Mouse (Mus musculus) c-Kit-positive CD71-positive TER-119-positive erythroid progenitor cells, embryonic 14.5 days (primary cell): Measurements from ENCODE around the gene Sigmar1.
"Not testable (repeated sequence)": the region's sequence is repeated elsewhere in the genome, so short reads cannot be mapped to it uniquely, and the experiment has no call there.

ENCODE experiments used
- DNase-seq: peaks from one replicate; pipeline ENCODE4 v3.0.0-alpha.2; 2013; ENCODE audit warnings: low spot score

Sigmar1 gene

DNA sequence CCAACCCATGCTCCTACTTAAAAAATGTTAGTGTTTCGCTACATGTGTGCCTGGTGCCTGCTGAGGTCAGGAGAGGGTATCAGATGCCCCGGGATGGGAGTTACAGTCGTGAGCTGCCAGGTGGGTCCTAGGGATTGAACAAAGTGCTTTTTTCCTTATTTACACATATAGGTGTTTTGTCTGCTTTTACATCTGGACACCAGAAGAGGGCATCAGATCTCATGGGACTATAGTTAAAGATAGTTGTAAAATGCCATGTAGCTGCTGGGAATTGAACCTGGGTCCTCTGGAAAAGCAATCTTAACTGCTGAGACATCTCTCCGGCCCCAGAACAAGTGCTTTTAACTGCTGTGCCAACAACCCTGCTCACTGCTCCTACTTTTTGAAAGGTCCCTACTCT, 45.7 kb downstream of the Sigmar1 start:
- no peak for DNase-seq

DNA sequence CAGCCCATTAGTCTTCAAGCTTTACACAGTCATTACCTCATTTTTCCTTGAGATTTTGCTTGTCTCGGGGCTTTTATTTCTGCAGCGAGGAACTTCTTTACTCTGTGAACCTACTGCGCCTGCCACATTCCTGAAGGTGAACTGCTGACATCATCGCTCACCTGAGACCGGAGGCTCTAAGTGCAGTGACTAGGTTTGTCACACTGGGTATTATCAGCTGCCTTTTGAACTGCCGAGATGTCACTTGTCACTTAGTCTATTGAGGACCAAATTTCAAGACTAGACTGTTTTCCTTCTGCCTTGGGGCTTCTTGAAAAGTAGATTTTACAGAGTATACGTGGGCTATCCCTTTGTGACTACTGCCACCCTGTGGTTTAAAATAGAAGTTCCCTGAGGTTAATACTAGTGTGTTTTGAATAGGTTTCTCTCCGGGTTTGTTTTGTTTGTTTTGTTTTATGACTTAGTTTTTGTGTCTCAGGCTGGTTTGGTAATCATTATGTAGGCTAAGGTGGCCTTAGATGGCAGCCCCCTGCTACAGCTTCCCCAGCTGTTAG, 47.7 kb downstream of the Sigmar1 start:
- peak; percentile 49 for DNase-seq

DNA sequence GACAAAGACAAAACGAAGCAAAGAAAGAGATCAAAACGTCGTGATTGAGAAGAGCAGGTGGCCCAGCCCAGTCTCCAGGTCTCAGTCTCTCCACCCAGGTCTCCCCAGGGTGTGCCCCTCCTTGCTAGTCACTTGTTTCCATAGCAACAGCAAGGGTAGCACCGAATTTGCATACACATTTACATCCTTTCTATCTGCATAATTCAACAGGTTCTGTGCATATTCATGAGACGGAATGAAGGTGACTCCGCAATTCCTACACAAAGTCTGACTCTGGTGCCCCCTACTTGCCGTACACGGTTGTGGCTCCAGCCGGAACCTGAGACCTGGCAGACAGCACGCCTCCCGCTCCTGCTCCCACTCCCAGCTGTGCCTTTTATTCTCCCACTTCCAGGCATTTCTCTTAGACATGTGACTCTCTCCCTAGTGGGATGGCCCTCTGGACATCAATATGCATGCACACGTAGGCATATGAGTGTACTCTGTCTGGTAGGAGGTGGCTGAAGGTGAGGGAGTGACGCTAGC, 48.9 kb downstream of the Sigmar1 start:
- peak; percentile 42 for DNase-seq

DNA sequence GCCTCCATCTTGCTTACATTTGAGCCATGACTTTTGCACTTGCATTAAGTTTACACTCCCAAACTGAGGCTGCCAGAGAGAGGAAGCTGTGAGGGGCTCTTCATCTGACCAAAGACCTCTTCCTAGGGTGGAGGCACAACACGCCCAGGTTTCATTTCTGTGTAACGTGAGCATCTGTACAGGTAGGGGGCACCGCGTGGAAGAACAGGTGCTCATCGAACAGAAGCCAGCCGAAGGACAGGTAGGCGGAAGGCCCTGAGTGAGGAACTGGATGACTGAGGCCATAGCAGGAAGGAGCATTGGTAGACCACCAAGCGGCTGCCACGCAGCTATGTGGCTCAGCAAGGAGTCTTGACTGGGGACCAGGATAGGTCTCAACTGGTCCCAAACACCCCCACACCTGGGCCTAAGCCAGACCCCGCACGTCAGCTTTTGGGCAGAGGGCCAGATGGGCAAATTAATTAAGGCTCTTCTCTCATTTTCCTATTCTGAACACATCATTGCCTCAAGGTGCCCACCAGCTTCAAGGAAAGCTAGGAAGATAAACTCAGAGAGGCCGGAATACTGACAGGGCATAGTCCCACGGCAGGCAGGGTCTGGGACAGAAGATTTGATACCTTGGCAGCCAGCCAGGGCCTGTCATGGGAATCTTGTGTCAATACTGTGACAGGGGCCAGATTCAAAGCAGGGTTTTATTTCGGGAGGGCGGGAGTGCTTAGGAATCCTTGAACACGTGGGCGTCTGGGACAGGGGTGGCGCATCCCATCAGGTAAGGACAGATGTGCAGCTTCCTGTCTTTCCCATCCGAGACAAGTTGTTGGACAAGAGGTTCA, 49.8 kb downstream of the Sigmar1 start:
- DNase-seq = no peak

DNA sequence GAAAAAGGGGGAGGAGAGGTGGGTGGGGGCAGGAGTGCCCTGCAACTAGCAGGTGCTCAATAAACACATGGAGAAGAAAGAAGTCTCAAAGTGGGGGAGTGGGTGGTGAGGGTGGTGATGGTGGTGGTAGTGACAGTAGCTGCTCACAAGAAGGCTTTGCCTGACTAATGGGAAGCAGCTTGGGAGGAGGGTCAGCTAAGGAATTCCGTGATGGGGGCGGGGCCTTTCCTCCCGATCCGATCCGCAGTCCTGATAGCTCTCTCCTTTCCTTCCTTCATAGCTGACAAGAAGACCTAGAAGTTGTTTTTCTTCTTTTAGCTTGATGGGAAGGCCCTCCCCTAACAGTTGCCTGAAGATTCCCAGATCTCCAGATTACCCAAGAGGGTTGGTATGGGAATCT, 51.3 kb downstream of the Sigmar1 start:
- DNase-seq = no peak

DNA sequence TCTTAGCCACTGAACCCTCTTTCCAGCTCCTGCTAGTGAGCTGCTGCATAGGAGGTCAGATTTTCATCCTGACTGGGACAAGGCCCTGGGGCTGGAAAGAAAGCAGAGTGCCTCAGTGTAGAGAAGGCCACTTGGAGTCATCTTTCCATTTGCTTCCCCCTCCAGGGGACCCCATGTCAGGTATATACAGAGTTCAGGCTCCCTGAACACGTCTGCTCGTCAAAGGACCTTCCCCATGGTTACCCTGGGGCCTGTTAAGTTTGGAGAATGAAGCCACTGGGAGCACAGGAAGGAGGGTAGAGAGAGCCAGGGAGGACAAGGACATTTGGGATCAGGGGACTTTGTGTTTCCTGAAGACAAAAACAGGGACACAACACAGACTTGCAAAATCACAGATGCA, 53.7 kb downstream of the Sigmar1 start:
- DNase-seq = not testable (repeated sequence)

DNA sequence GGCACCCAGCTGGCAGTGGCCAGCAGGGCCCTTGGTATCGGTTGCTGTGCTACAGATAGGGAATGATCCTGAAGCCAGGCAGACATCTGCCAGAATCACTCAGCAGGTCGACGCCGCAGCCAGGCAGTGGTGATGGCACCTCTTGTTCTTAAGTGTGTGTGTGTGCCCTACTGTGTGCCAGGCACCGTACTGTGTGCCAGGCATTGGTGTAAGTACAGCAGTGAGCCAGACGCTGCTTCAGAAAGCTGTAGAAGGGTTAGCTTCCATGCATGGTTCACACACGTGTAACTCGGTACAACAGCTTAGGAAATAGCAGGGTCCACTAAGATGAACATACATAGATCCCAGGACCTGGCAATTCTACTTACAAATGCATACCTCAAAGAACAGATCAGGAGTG, 55.7 kb downstream of the Sigmar1 start:
- not testable (repeated sequence) for DNase-seq

DNA sequence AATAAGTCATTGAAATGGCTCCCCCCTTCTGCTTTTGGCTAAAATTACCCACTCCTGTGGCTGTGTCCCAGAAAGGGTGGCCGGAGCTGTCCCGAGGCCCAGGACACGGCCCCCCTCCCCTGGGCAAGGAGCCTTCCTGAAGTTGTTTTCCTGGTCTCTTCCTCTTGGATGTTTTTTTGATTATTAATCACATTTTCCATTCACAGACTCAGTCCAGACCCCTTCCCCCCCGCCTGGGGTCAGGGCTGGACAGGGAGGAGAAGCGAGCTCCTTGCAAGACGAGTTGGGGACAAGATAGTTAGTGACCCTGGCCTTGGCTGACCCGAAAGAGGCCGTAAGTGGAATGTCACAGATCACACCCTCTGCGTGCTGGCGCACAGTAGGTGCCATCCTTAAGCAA, 56.2 kb downstream of the Sigmar1 start, which contains the start of gene Il11ra1:
Il11ra1 (plus strand) TSS at position 207 of the 400 bp plus-strand sequence.
- DNase-seq = not testable (repeated sequence)

DNA sequence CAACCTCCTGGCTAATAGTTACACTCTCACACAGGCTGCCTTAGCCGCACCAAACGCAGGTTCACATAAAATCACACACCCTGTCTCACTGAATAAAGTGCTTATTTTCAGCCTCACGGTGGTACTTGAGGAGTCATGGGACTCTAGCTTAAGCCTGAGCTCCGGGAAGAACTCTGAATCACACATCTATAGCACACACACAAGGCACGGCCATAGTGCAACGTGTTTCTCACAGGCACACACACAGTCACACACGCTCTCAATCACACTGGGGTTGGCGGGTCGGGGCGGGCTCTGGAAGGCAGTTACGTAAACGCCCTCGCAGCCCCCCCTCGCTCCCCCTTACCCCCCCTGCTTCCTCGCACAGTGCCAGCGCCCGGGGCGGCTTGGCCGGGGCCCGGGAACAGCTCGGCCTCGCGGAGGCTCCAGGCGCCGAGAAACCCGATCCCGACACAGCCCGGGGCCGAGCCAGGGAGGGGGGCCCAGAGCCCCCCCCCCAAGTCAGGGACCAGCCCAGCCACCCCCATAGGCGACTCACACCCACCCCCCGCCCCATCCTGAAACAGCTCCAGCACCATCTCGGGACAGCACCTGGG, 57.4 kb downstream of the Sigmar1 start:
- not testable (repeated sequence) for DNase-seq

DNA sequence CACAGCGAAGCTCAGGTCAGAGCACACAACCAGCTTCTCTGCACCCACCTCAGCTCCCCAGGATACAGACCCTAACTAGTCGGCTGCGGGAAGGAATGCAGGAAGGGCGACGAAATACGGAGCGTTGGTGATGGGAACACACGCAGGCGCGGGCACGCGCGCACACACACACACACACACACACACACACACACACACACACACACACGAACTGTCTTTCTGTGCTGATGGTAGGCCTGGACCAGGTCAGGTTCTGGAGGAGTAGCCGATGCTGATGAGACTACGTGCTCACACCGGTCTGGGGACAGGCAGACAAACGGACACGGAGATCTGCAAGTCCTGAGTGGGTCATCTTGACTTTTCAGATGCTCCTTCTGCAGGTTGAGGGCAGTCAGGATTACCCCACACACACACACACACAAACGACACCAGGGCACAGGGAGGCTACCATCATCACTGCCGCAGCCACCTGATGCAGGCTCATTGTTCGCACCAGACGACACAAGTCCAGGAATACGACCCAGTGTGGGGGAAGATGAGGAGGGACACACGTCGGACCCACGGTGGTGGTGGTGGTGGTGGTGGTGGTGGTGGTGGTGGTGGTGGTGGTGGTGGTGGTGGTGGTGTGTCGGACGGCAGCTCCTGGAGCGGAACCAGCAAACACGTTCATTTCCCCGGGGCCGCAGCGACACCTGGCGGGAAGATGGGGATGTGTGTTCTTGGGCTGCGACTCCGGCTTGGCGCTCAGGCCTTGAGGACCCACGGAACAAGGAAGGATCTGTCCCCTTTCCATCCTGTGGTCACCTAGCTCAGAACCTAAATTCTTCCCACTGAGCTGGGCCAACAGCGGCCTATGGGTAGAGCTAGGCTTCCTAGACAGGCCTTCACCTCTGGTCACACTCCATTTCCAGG, 58.8 kb downstream of the Sigmar1 start, which contains the start of gene Cntfr:
Cntfr (minus strand) TSS at position 160 of the 912 bp plus-strand sequence.
- DNase-seq = peak; percentile 48

DNA sequence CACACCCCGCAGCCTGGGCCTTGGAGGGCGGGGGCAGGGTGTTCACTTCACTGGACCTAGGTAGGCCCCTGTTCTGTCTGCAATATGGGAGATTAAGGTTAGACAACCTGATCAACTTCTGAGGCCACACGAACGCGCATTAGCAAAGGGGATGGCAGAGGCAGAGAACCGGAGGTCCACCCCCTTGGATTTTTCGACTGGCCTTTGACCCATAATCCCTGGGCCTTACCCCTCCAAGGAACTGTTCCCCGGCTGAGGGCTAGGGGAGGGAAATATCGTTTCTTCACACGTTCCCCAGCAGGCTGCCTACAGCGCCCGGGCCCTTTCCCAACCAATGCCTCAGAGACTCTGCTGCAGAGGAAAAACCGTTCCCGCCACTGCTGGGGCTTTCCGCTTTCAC, 59.5 kb downstream of the Sigmar1 start:
- not testable (repeated sequence) for DNase-seq

DNA sequence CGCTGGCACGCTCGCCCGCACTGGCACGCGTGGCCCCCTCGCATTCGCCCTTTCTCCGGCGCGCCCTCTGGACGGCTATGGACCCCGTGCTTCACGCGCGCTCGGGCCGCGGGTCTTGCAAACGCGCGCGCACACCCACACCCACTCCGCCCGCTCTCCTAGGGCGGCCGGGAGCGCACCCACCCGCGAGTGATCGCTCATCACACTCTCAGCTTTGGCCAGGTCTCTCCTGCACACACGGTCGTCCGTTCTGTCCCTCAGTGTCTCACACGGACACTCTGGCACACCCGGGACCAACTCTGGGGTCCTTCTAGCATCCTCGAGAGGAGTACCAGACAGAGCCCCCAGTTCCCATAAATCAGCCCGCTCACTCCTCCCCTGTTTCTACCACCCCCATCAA, 60.2 kb downstream of the Sigmar1 start:
- DNase-seq = not testable (repeated sequence)

DNA sequence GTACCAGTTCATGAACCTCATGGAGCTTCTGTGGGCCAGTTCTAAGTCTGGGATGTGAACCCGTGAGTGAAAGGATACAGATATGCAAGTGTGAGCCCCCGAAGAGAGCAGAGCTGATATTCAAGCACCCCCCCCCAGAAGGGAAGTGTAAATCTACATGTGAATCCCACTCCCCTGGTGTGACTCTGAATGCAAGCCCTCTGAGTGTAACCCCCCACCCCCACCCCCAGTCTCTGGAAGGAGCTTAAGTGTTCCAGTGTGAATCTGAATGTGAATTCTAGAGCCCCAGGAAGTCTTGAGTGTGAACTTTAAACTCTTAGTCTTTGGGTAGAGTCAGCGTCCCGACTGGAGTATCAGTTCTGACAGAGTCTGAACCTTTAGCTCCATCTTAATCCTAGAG, 62.4 kb downstream of the Sigmar1 start:
- not testable (repeated sequence) for DNase-seq

DNA sequence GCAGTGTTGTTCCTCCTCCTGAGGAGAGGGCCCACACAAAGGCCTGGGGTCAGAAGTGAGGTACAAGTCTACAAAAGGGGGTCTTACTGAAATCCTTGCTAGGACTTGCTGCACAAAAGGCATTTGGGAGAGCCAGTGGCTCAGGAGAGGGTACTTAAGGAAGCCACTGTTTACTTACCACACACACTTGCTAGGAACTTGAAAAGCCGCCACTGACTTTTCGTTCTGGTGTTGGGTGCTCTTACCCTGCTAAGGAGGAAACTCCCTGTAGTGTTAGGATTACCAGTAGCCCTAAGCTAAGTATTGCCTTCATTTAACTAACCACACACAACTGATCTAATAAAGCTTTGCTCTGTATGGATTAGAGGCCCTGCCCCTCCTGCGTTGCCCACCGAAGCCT, 65.9 kb downstream of the Sigmar1 start:
- DNase-seq = not testable (repeated sequence)

DNA sequence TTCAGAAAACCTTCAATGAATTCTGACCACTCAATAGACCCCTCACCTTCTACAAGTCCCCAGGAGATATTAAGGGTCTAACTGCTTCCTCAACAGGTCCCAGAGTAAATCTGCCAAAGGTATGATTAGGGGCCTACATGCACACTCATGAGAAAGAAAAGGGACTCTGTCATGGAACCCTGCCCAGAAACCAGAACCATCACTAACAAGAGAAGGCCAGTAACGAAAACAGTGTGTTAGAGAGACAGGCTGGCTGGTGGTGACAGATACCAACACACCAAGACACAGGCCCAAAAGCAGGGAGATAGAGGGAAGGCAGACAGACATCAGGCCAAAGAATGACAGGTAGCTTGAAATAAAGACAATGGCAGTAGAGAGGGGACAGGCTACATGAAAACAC, 67.4 kb downstream of the Sigmar1 start:
- DNase-seq = not testable (repeated sequence)
